Mouse (Mus musculus): ENCODE results near the gene Zfp398. TPM values are rescaled to one million over a fixed set of nuclear protein-coding genes. Genes with fewer than 3 reads are reported as not detected.

Gene Zfp398
- total and polyA plus RNA-seq, 3 experiments = 1.5 to 4.6 (median 2.2) TPM

GRCm38 (mm10) chr6:47799079-47799478 lies 36.4 kb upstream of the Zfp398 start (continued):
- TF ChIP-seq TCF12 (IDR thresholded peaks at IDR 0.05; ENCODE audit: low read depth, low read length) (no peak), MAX (IDR thresholded peaks at IDR 0.05; ENCODE audit: low read length) (no peak), JUND (conservative IDR thresholded peaks at IDR 0.05; ENCODE audit: low read depth, low read length) (no peak), ZMIZ1 (IDR thresholded peaks at IDR 0.05; ENCODE audit: low read depth, low read length) (no peak), CHD2 (IDR thresholded peaks at IDR 0.05; ENCODE audit: low read length) (no peak), EP300 (IDR thresholded peaks at IDR 0.05; ENCODE audit: low read length) (no peak), POLR2AphosphoS2 (IDR thresholded peaks at IDR 0.05; ENCODE audit: low read depth, low read length) (no peak)

- dilution Hi-C loops (cut with MboI; ENCODE audit: extremely low pct_ligation_motif_present, extremely low pct_unique_long_range_greater_than_20kb, low sequenced_read_pairs) (no loop called here), in situ Hi-C loops (cut with MboI; ENCODE audit: low pct_ligation_motif_present, low pct_unique_long_range_greater_than_20kb, low sequenced_read_pairs) (no loop called here)
- Histone ChIP-seq H3K4me3 (replicated peaks in 1 of 3; ENCODE audit: low read depth in 2 of 3, low read length in 2 of 3, poor library complexity in 1 of 3) (no peak overlapping the region), H3K36me3 (replicated peaks in 1 of 2; ENCODE audit: control insufficient read depth in 1 of 2, insufficient read depth in 1 of 2, low read length in 1 of 2) (peaks cover 57 to 62% of the 10 kb centered on the region in 2 experiments), H3K4me1 (ENCODE audit: control insufficient read depth in 1 of 2, insufficient read depth in 2 of 2) (peaks cover 30 to 81% of the 10 kb centered on the region in 2 experiments), H3K27ac (ENCODE audit: insufficient read depth, low read depth) (no peak overlapping the region), H3K79me2 (replicated peaks; ENCODE audit: control insufficient read depth, extremely low read depth, insufficient read depth, poor library complexity, severe bottlenecking) (peaks cover 66% of the 10 kb centered on the region), H3K4me2 (ENCODE audit: insufficient read depth, low read depth, poor library complexity, severe bottlenecking) (no peak overlapping the region), H3K9me3 (replicated peaks; ENCODE audit: low read length) (no peaks in the 10 kb centered on the region), H3K27me3 (replicated peaks) (no peaks in the 10 kb centered on the region), H3K9ac (ENCODE audit: insufficient read depth, low read depth) (no peak overlapping the region)
- no peak for DNase-seq (ENCODE audit: extremely low read depth)
- TF ChIP-seq RAD21 (IDR thresholded peaks at IDR 0.05; ENCODE audit: low read depth, low read length) = no peak
- peak; percentile 77 for TF ChIP-seq MAFK (IDR thresholded peaks at IDR 0.05; ENCODE audit: insufficient replicate concordance, low read length)
Measured at GRCm38 (mm10) chr6:47805520-47805919, 29.9 kb upstream of the Zfp398 start.

DNA sequence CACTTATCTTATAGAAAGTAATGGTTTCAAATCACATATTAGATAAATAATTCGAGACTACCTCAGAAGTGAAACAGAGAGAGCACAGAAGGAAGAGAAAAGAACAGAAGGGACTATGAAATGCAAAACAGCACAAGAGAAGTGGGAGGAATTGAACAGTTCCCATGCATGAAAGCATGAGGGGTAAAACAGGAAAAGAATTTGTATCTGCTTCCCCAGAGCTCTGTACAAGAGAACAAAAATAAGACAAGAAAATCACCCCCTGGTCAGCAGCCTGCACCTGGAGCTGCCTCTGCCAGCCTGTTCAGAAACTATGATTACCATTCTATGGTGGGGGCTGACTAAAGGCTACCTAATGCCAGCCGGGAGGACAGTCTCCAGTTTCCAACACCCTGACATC lies 28.0 kb upstream of the Zfp398 start:
- peaks cover 41 to 45% of the 10 kb centered on the region in 2 experiments for H3K36me3 ChIP-seq (replicated peaks in 1 of 2; ENCODE audit: control insufficient read depth in 1 of 2, insufficient read depth in 1 of 2, low read length in 1 of 2)
- dilution Hi-C loops (cut with MboI; ENCODE audit: extremely low pct_ligation_motif_present, extremely low pct_unique_long_range_greater_than_20kb, low sequenced_read_pairs) = no loop called here

More for the DNA sequence above, 28.0 kb upstream of the Zfp398 start:
- Histone ChIP-seq H3K4me3 (replicated peaks in 1 of 3; ENCODE audit: low read depth in 2 of 3, low read length in 2 of 3, poor library complexity in 1 of 3) (peak overlapping the region in 2 of 3 experiments; percentile 22 to 32), H3K4me1 (ENCODE audit: control insufficient read depth in 1 of 2, insufficient read depth in 2 of 2) (peaks cover 31 to 63% of the 10 kb centered on the region in 2 experiments), H3K9ac (ENCODE audit: insufficient read depth, low read depth) (peak overlapping the region; percentile 16; the same call in 1 of the 2 replicates), H3K27me3 (replicated peaks) (no peaks in the 10 kb centered on the region), H3K4me2 (ENCODE audit: insufficient read depth, low read depth, poor library complexity, severe bottlenecking) (peak overlapping the region; percentile 100), H3K27ac (ENCODE audit: insufficient read depth, low read depth) (peak overlapping the region; percentile 92), H3K79me2 (replicated peaks; ENCODE audit: control insufficient read depth, extremely low read depth, insufficient read depth, poor library complexity, severe bottlenecking) (peaks cover 77% of the 10 kb centered on the region), H3K9me3 (replicated peaks; ENCODE audit: low read length) (no peaks in the 10 kb centered on the region)
- TF ChIP-seq POLR2A (IDR thresholded peaks at IDR 0.05; ENCODE audit: low read depth, low read length) = no peak
- TF ChIP-seq EP300 (IDR thresholded peaks at IDR 0.05; ENCODE audit: low read length) = peak; percentile 88
- peak; percentile 52; the same call in 1 of the 2 replicates for TF ChIP-seq MAX (IDR thresholded peaks at IDR 0.05; ENCODE audit: low read length)
- TF ChIP-seq MAZ (IDR thresholded peaks at IDR 0.05; ENCODE audit: low read depth, low read length) = no peak
- TF ChIP-seq SIN3A (IDR thresholded peaks at IDR 0.05; ENCODE audit: low read length) = no peak; the same call in 1 of the 2 replicates
- peak; percentile 55; the same call in 1 of the 2 replicates for TF ChIP-seq BHLHE40 (IDR thresholded peaks at IDR 0.05; ENCODE audit: low read depth, low read length)
- peak; percentile 79 for TF ChIP-seq TCF12 (IDR thresholded peaks at IDR 0.05; ENCODE audit: low read depth, low read length)
- peak; percentile 80 for TF ChIP-seq IRF4 (IDR thresholded peaks at IDR 0.05; ENCODE audit: low read depth, low read length)
- TF ChIP-seq MYC (IDR thresholded peaks at IDR 0.05; ENCODE audit: low read depth, low read length) = peak; percentile 77
- no peak for TF ChIP-seq KAT2A (IDR thresholded peaks at IDR 0.05; ENCODE audit: insufficient replicate concordance, low read length)
- TF ChIP-seq ELF1 (IDR thresholded peaks at IDR 0.05; ENCODE audit: low read depth, low read length) = peak; percentile 49; the same call in 1 of the 2 replicates
- peak; percentile 69 for TF ChIP-seq ETS1 (conservative IDR thresholded peaks at IDR 0.05; ENCODE audit: low read depth, low read length)
- TF ChIP-seq NRF1 (IDR thresholded peaks at IDR 0.05; ENCODE audit: low read depth, low read length) = no peak
- no peak for TF ChIP-seq GABPA (IDR thresholded peaks at IDR 0.05; ENCODE audit: insufficient replicate concordance, low read depth, low read length)
- 0 out of 2 replicates have a peak, but pooled peaks have one; percentile 42 for TF ChIP-seq MAFK (IDR thresholded peaks at IDR 0.05; ENCODE audit: insufficient replicate concordance, low read length)
- no peak for TF ChIP-seq USF2 (conservative IDR thresholded peaks at IDR 0.05; ENCODE audit: low read depth, low read length)
- no peak; the same call in 1 of the 2 replicates for TF ChIP-seq JUN (IDR thresholded peaks at IDR 0.05; ENCODE audit: insufficient read depth, low read depth, low read length)
- no peak for TF ChIP-seq USF1 (IDR thresholded peaks at IDR 0.05; ENCODE audit: low read depth, low read length)
- peak; percentile 80; the same call in 1 of the 2 replicates for TF ChIP-seq MEF2A (IDR thresholded peaks at IDR 0.05; ENCODE audit: borderline replicate concordance, low read depth, low read length)
- TF ChIP-seq TBP (conservative IDR thresholded peaks at IDR 0.05; ENCODE audit: low read depth, low read length) = no peak
- in situ Hi-C loops (cut with MboI; ENCODE audit: low pct_ligation_motif_present, low pct_unique_long_range_greater_than_20kb, low sequenced_read_pairs) = no loop called here
- peak; percentile 62 for DNase-seq (ENCODE audit: extremely low read depth)

All from CH12.LX (cell line).